Mouse (Mus musculus) left cerebral cortex, postnatal 4 days (tissue): ENCODE data around the gene Tmem151a. TPM values are rescaled to one million over a fixed set of nuclear protein-coding genes. Genes with fewer than 3 reads are reported as not detected.

ENCODE experiments used
- DNase-seq: peaks from one replicate; pipeline ENCODE4 v3.0.0-alpha.2; 2022
- intact Hi-C: fragments of 180-260 bp; cut with DNase I; formaldehyde crosslinking; loops from one replicate; pipeline ENCODE4 v1.15.1; 2025
- total RNA-seq, 2 experiments: library from RNA; stranded (reverse); gene quantifications; 2 replicates each; pipeline ENCODE4 v1.2.3; 2021

Tmem151a gene
- total RNA-seq, 2 experiments from 2014 or later, result 47.7 to 55.3 TPM

GRCm38 (mm10) chr19:5068570-5069234, 16.6 kb downstream of the Tmem151a start:
- DNase-seq, result peak; percentile 49
- intact Hi-C loops, result no loop called here

DNA sequence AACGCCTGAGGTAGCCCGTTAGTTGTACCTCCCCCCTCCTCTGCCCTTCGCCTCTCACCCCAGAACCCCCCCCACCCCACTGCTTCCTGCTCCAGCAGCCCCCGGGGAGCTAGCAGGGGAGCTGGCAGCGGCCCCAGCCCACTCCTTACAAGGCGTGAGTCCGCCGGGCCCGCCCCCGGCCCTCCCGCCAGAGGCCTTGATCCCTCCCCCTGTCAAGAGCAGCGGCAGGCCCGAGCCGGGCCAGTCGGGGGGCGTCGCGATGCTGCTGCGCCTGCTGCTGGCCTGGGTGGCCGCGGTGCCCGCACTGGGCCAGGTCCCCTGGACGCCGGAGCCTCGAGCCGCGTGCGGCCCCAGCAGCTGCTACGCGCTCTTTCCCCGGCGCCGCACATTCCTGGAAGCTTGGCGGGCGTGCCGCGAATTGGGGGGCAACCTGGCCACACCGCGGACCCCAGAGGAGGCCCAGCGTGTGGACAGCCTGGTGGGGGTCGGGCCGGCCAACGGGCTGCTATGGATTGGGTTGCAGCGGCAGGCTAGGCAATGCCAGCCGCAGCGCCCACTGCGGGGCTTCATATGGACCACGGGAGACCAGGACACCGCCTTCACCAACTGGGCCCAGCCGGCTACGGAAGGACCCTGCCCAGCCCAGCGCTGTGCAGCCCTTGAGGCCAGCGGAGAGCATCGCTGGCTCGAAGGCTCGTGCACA, 17.3 kb downstream of the Tmem151a start, which contains the start of gene Cd248:
Gene Cd248, plus strand, starts transcription at position 212 of the 703 bp plus-strand sequence.
- DNase-seq, result peak; percentile 73
- intact Hi-C loops, result no loop called here

- intact Hi-C loops, result no loop called here
Observed at GRCm38 (mm10) chr19:5067040-5067799, 18.1 kb downstream of the Tmem151a start.

GRCm38 (mm10) chr19:5065104-5065503, 20.2 kb downstream of the Tmem151a start:
- DNase-seq, result no peak
- intact Hi-C loops, result no loop called here

More at GRCm38 (mm10) chr19:5067040-5067799, 18.1 kb downstream of the Tmem151a start:
- no peak for DNase-seq

GRCm38 (mm10) chr19:5062446-5062845, 22.9 kb downstream of the Tmem151a start:
- intact Hi-C loops, result no loop called here
- DNase-seq, result no peak

GRCm38 (mm10) chr19:5062041-5062440, 23.3 kb downstream of the Tmem151a start:
- intact Hi-C loops, result no loop called here
- DNase-seq, result no peak

GRCm38 (mm10) chr19:5060365-5061330, 24.7 kb downstream of the Tmem151a start:
- intact Hi-C loops, result no loop called here
- no peak for DNase-seq

DNA sequence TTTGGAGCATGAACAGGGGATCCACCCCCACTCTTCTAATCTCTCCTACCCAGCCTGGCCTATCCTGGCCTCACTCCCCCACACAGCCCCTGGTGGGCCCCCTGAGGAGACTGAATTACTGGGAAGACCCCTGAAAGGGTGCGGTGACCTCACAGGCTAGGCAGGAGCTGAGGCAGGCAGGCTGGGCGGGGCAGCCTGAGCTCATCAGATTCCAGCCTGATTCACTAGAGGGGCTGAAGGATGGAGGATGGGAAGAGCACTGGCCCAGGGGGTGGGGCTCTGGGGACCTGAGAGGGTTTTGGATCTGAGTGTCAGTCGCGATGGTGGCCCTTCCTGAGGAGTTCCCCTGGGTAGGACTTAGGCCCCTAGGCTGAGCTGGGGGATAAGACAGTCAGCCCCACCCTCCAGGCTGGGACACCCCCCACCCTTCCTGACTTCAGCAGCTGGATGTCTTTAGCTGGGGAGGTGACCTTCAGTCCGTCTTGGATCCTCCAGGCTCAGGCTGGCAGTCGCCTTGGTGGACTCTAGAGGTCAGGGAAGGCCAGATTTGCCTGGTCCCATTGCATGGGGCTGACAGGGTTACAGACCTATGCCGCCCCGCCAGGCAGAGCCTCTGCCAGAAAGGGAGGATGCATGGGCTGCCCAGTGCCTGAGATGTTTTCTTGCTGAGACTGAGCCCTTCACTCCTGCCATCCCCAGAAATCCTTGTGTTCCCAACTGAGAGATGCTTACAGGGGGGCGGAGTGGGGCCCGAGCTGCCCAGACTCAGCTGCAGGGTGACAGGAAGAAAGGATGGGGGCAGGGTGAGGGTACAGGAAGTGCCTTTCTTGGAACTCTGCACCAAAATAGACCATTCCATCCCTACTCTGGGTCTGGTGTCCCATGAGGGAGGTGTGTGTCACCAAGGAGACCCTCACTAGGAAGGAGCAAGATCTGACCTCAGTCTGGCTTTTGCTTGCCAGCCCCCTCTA, 26.2 kb downstream of the Tmem151a start:
- intact Hi-C loops, result no loop called here
- no peak for DNase-seq

GRCm38 (mm10) chr19:5057876-5058775, 27.2 kb downstream of the Tmem151a start:
- no peak for DNase-seq
- intact Hi-C loops, result no loop called here

DNA sequence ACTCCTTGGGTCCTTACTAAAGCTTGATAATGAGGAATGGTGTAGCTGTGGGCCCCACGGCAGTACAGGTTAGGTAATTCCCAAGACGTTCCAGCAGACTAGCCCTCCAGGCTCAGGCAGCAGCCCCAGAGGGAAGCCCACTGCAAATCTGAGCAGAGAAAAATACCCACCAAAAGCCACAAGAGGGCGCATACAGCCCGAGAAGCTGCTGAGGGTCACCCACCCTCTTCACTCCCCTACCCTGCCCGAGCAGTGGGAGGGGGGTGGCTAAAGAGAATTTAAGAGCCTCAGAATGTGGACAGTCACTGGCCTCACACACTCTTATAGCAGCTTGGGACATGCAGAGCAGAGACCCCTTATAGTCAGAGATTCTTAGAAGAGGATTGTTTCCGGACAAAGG, 29.1 kb downstream of the Tmem151a start:
- intact Hi-C loops, result no loop called here
- DNase-seq, result peak; percentile 56

GRCm38 (mm10) chr19:5053909-5054308, 31.4 kb downstream of the Tmem151a start:
- intact Hi-C loops, result no loop called here
- DNase-seq, result peak; percentile 70

GRCm38 (mm10) chr19:5052853-5053252, 32.5 kb downstream of the Tmem151a start:
- DNase-seq, result peak; percentile 55
- intact Hi-C loops, result no loop called here

DNA sequence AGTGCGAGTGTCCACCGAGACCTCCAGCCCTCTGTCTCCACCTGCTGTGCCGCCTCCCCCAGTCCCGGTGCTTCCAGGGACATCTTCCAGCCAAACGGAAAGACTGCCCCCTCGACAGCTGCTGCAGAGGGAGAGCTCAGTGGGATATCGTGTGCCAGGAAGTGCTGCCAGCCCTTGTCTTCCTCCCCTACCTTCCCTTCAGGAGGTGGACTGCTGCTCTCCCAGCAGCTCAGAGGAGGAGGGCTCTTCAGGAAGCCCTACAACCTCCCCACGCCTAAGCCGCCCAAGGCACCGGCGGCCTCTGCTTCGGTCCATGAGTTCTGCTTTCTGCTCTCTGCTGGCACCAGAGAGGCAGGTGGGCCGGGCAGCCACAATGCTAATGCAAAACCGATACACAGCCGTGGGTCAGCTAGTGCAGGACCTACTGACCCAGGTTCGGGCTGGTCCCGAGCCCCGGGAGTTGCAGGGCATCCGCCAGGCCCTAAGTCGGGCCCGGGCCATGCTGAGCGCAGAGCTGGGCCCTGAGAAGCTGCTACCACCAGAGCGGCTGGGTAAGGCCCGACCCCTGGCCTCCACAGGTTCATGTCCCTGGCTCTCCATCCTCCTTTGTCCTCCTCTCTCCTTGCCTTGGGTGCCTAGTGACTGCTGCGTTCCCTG, 33.0 kb downstream of the Tmem151a start:
- DNase-seq, result peak; percentile 67
- intact Hi-C loops, result no loop called here

- DNase-seq, result no peak
- intact Hi-C loops, result no loop called here
Observed at GRCm38 (mm10) chr19:5051515-5051914, 33.8 kb downstream of the Tmem151a start.

DNA sequence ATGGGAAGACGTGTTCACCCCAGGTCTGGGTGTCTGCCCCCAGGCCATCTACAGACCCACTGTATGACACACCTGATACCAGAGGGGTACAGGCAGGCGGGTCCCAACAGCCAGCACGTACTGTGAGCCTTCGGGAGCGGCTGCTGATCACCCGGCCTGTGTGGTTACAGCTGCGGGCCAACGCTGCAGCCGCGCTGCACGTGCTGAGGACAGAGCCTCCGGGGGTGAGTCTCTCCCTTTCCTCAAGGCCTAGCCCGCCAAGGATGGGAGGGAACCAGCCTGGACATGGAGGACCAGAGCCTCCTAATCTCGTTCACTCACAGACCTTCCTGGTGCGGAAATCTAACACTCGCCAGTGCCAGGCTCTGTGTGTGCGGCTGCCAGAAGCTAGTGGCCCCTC, 34.3 kb downstream of the Tmem151a start:
- intact Hi-C loops, result no loop called here

GRCm38 (mm10) chr19:5050047-5050905, 35.1 kb downstream of the Tmem151a start, which contains the start of gene Rin1:
Gene Rin1 (plus strand): TSS chr19:5050481.
- DNase-seq, result no peak
- intact Hi-C loops, result no loop called here

More for the DNA sequence above, 34.3 kb downstream of the Tmem151a start:
- DNase-seq, result no peak

- intact Hi-C loops, result no loop called here
- DNase-seq, result no peak
Observed at GRCm38 (mm10) chr19:5049325-5049724, 36.0 kb downstream of the Tmem151a start.
